Mouse (Mus musculus): ENCODE data around the gene AW549877. TPM values are rescaled to one million over a fixed set of nuclear protein-coding genes. Genes with fewer than 3 reads are reported as not detected.

Gene AW549877
- 26.6 to 35.5 TPM (median 28.0 TPM) in 3 replicates for total RNA-seq (2017)

GRCm38 (mm10) chr15:3995448-3996266 lies at the start of gene AW549877:
TSS of gene AW549877 (minus strand) at chr15:3995744.
- ATAC-seq (replicated peaks; ENCODE audit: insufficient number of reproducible peaks, low FRiP score, low TSS enrichment, poor library complexity, severe bottlenecking), result peak; percentile 97

DNA sequence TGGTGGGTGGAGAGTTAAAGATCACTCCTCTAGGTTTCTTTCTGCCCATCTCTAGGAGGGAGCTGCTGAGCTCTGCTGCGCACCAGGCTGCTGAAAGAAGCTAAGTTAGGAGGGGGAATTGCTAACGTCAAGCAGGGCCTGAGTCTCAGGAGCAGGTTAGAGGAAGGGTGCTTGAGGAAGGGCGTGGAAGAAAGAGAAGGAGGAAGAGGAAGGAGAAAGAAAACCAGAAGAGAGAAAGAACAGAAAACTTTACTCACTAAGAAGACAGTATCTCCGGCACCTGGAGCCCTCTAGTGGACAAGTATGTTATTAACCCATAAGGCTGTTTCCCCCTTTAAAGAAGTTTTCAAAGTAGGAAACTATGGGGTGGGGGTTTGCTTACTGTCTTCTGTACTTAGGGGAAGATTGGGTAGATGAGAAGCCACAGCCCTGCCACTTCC lies 47.5 kb upstream of the AW549877 start:
- peak; percentile 57 for ATAC-seq (replicated peaks; ENCODE audit: insufficient number of reproducible peaks, low FRiP score, low TSS enrichment, poor library complexity, severe bottlenecking)

DNA sequence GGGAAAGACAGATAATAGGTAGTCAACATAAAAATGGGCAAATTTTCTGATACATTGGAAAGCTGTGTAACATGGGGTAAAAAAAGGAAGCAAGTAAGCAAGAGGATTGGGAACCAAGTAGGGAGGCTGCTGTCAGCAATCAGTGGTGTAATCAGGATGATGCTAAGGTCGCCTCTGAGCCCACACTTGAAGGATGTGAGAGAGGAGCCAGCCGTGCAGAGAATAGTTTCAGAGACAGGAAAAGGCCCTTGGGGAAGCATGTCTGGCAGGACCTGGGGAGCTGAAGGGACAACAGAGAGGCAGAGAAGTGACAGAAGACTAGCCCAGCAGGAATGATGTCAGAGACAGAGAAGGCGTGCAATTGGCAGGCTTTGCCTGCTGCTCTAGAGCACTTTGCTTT lies 46.9 kb upstream of the AW549877 start:
- no peak for ATAC-seq (replicated peaks; ENCODE audit: insufficient number of reproducible peaks, low FRiP score, low TSS enrichment, poor library complexity, severe bottlenecking)

DNA sequence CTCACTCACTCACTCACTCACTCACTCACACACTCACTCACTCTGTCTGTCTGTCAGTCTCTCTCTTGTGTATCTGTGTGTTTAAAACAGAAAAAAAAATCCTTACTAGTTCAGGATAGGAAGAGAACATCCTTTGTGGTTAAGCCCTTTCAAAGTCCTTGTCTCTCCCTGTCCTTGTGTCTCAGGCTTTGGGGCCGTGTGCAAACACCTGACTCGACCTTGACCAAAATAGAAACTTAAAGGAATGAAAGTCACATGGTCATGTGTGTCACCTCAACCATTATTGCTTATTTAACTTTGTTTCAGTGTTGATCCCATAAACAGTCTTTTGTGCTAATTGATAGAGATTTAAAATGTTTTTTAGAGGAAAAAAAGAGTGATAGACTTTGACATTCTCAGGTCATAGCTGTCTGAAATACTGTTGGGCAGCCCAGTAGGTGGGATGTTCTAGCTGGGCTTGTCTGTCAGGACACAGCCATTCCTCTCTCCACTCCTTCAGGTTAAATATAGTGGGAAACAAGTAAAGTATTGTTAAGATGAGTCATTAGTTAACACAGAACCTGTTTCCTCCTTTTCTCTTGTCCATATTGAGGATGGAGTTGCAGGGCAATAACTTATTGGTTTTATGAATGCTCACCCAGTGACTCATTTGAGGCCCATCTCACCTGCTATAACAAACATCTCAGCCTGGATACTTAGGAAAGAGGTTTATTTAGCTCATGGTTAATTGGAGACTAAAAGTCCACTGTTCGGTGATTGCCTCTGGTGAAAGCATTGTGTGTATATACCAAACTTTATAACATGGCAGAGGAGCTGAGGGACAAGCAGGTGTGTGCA lies 37.8 kb upstream of the AW549877 start:
- ATAC-seq (replicated peaks; ENCODE audit: insufficient number of reproducible peaks, low FRiP score, low TSS enrichment, poor library complexity, severe bottlenecking), result no peak

- no peak for ATAC-seq (replicated peaks; ENCODE audit: insufficient number of reproducible peaks, low FRiP score, low TSS enrichment, poor library complexity, severe bottlenecking)
These were observed 33.4 kb upstream of the AW549877 start for GRCm38 (mm10) chr15:4028960-4029359.

DNA sequence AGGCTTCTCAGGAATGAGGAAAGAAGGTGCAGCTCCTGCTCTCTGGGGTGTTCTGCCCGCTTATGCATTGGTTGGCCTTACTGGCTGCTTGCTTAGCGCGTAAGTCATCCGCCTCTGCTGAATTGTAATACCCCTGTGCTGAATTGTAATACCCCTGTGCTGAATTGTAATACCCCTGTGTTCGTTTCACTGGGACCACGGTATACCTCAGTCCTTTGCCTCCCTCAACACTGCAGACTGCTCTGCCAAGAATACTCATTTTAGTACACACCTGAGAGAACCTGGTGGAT lies 32.8 kb upstream of the AW549877 start:
- no peak for ATAC-seq (replicated peaks; ENCODE audit: insufficient number of reproducible peaks, low FRiP score, low TSS enrichment, poor library complexity, severe bottlenecking)

DNA sequence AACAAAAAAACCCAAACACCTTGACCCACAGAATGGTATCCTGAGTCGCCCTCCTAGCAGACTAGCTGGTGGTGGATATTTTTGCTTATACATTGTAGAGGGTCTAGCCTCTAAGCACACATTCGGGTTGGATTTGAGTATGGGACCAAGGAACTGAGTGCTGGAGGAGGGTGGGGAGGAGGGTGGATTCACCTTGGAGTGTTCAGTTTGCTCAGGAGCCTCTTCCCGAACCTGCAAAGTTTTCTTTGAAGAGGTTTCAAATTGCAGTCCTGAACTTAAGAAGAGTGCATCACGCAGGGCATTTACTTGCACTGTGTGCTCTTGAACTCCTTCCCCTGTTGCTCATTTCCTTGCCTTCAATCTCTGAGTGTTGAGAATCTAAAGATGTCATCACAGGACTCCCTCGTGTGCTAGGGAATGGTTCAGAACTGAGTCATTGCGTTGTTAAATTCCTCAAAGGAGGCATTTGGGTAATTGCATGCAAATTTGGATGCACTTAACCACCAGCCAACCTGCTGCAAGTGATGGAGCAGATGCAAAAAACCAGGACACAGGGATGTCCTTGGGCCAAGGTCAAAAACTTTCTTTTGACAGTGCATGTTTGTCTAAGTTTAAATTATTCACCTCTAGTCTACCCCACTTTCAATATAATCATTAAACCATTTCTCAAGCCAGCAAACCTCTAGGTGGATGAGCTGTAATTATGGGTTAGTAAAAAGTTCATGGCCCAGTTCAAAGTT lies 32.3 kb upstream of the AW549877 start:
- no peak for ATAC-seq (replicated peaks; ENCODE audit: insufficient number of reproducible peaks, low FRiP score, low TSS enrichment, poor library complexity, severe bottlenecking)

GRCm38 (mm10) chr15:4026831-4027584 lies 31.5 kb upstream of the AW549877 start:
- peak; percentile 89 for ATAC-seq (replicated peaks; ENCODE audit: insufficient number of reproducible peaks, low FRiP score, low TSS enrichment, poor library complexity, severe bottlenecking)

DNA sequence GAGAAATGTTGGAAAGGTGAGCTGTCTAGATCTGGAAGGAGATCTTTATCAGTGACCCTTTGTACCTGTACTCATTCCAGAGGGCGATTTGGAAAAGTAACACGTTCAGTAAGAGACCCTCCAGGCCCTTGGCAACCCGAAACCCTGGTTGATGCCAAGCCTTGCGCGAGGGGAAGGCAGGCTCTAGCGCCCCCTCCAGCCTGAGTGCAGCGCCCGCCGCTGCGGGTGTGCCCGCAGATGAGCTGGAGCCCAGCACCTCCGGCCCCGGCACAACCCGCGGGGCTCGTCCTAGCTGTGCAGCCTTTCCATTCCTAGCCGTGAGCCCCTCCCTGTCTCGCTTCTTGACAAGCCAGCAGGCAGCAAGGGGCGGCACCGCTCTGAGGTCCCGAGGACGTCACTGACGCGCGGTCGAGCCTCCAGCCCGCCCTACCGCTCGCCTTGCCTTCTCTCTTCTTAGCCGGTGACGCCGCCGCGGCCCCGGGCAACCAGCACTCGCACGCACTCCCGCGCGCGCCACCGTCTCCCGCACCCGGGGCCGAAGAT lies 30.8 kb upstream of the AW549877 start, which contains the start of gene Oxct1:
Oxct1 (plus strand) TSS at position 153 of the 543 bp plus-strand sequence.
- peak; percentile 89 for ATAC-seq (replicated peaks; ENCODE audit: insufficient number of reproducible peaks, low FRiP score, low TSS enrichment, poor library complexity, severe bottlenecking)

GRCm38 (mm10) chr15:4025508-4025904 lies 30.0 kb upstream of the AW549877 start:
- ATAC-seq (replicated peaks; ENCODE audit: insufficient number of reproducible peaks, low FRiP score, low TSS enrichment, poor library complexity, severe bottlenecking), result no peak

DNA sequence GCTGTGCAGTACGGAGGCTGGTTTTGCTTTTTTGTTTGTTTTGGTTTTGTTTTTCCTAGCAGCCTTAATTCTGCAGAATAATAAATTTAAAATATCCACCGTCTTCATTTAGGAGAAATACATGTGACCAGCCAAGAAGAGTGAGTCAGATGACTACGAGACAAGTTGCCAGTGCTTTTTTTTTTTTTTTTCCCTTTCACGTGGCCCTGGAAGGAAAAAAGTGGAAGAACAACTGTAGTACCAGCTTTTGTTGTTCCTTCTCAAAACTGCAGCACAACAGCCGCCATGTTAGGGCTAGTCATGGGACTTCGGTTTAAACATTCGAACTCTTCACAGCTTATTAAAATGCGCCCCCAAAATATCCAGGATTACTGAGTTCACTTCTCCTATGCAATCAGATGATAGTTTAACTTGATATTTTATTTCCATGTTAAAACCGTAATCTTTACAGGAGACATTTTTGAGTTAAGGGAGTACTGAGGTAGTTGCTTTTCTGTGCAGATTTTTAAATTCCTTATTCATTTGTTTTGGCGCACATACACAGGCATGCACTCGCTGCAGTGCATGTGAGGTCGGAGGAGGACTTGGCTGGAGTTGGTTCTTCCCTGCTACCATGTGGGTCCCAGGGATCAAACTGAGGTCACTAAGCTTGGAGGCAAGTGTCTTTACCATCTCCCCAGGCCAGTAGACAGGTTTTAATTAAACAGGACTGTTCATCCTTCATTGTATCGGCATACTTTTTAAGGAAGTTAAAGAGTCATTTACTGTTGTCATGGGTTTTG lies 29.4 kb upstream of the AW549877 start:
- ATAC-seq (replicated peaks; ENCODE audit: insufficient number of reproducible peaks, low FRiP score, low TSS enrichment, poor library complexity, severe bottlenecking), result no peak

- ATAC-seq (replicated peaks; ENCODE audit: insufficient number of reproducible peaks, low FRiP score, low TSS enrichment, poor library complexity, severe bottlenecking), result no peak
These were observed 28.2 kb upstream of the AW549877 start for GRCm38 (mm10) chr15:4023747-4024146.

- no peak for ATAC-seq (replicated peaks; ENCODE audit: insufficient number of reproducible peaks, low FRiP score, low TSS enrichment, poor library complexity, severe bottlenecking)
These were observed 25.2 kb upstream of the AW549877 start for GRCm38 (mm10) chr15:4020711-4021110.

DNA sequence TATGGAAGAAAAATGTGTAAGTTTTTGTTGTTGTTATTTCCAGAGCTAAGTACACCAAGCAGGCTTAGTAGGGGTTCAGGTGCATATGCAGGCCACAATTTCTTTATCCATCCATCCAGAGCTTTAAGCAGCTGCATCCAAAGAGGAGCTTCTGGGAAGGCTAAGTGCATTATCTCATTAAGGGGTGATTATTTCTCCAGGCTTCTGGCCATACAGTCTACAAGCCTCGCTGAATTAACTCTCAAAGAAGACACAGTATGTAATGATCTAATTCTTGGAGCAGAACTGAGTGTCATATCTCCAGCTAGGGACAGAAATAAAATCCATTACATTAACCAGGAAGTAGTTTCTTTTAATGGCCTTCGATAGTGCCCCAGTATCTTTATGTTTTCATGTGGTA lies 18.3 kb upstream of the AW549877 start:
- no peak for ATAC-seq (replicated peaks; ENCODE audit: insufficient number of reproducible peaks, low FRiP score, low TSS enrichment, poor library complexity, severe bottlenecking)

GRCm38 (mm10) chr15:4000536-4000935 lies 5.0 kb upstream of the AW549877 start:
- no peak for ATAC-seq (replicated peaks; ENCODE audit: insufficient number of reproducible peaks, low FRiP score, low TSS enrichment, poor library complexity, severe bottlenecking)

DNA sequence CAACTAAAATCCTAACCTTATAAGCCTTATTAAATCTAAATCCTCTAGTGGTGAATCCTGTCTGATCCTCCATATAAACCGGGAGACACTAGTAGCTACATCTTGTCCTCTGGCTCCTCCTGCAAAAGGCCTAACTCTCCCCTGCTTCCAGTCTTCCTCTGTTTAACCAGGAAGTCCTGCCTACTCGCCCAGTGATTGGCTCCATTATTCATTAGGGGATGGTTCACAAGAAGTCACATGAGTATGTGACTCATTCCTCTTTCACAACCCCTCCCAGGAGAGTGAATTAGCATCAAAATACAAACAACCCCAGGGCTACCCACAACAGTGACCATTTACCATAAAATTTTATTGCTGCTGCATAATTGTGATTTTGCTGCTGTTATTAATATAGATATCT lies 3.6 kb upstream of the AW549877 start:
- no peak for ATAC-seq (replicated peaks; ENCODE audit: insufficient number of reproducible peaks, low FRiP score, low TSS enrichment, poor library complexity, severe bottlenecking)

DNA sequence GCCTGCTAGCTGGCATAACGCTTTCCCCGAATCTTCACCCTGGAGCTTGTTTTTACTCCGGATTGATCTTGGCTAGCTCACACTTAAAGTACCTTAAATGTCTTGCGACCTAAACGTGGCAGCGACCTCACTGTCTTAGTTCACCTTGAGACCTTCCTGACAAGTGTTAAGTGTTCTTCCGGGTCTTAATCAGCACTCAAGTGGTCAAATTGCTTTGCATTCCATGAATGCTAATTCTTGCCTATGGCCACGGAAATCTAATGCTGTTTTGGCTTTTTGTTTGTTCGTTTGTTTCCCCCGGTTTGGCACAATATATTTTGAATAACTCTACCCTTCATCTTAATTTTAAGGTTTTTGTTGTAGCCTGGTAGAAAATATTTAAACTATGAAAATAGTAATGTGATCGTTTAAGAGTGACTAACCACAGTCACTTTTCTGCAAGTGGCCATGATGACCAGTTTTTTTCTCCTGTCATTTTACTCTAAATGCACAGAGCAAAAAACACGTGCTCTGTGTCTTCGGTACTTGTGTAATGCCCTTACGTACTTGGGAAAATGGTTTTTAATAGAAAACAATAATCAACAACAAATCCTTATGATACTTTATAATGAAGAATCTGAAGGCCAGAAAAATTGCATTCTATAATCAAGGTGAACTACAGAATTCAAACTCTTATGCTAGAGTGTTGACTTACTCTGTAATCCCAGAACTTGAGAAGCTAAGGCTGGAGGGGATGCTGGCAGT lies 895 bp upstream of the AW549877 start:
- ATAC-seq (replicated peaks; ENCODE audit: insufficient number of reproducible peaks, low FRiP score, low TSS enrichment, poor library complexity, severe bottlenecking), result no peak

Data from monocyte, adult 5-6 weeks (primary cell).